Mouse (Mus musculus): Measurements from ENCODE around the gene Gm20736. TPM values are rescaled to one million over a fixed set of nuclear protein-coding genes. Genes with fewer than 3 reads are reported as not detected.

Gm20736 gene
- polyA plus RNA-seq (2014; fragmentation: Illumina TruSeq; extraction: RNeasy Lipid Tissue Mini Kit (QIAGEN cat#74804); ENCODE audit: low read depth, low replicate concordance) = not detected

GRCm38 (mm10) chrY:65377390-65377789, at the start of gene Gm20736:
Gene Gm20736, plus strand, starts transcription at chrY:65377690.

Other genes starting within 250 kb of the Gm20736 start
- not detected for gene Gm20924, start 170.2 kb upstream of the Gm20736 start, polyA plus RNA-seq (2014; fragmentation: Illumina TruSeq; extraction: RNeasy Lipid Tissue Mini Kit (QIAGEN cat#74804); ENCODE audit: low read depth, low replicate concordance)